Mouse (Mus musculus) hindlimb bud, embryonic 11.5 days (tissue): ENCODE results near the gene 2410131K14Rik.

Source experiments
- DNase-seq: peaks from one replicate; pipeline ENCODE4 v3.0.0-alpha.2; 2012; ENCODE audit warnings: low read depth, low spot score; ENCODE audit errors: extremely low spot score

The 2410131K14Rik gene

DNA sequence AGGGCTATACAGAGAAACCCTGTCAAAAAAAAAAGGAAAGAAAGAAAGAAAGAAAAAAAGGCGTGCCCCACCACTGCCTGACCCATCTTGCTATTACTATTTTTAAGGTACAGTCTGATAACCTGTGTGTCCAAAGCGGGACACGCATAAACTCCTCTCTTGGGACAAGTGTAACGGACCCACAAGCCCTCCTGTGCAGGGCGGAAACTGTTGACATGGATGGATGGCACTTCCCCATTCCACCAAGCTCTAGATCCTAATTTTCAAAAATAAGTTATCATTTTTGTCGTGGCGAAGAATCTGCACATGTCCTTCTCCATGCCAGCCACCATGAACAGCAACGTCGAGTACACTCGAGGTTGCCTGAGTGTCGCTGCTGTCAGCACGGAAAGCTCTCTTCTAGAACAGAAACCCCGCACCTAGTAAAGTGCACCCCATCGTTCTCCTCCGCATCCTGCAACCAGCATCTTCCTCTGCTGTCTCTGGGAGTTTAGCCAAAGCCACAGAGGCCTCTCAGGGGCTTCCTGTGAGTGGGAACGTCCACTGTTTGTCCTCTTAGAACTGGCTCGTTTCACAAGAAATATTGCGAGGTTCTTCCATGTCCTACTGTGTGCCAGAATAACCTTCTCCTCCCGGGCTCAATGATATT is 60.1 kb downstream of the 2410131K14Rik start:
- DNase-seq: no peak

DNA sequence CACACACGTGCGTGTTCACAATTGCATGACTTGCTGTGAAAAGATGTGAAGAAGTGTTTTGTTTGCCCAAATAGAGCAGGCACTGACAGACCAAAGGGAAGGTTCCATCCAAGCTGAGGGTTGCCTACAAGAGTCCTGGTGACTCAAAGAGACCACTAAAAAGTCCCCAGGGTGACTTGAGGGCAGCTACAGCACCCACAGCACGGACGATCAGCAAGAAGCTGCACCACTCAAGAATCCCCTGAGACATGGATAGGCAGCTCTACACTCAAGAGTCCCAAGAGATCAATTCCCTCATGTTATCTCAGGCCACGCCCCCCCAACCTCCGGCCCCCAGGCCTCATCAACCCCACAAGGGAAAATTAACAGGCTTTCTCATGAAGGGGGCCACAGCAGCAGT is 65.4 kb downstream of the 2410131K14Rik start:
- DNase-seq: no peak

DNA sequence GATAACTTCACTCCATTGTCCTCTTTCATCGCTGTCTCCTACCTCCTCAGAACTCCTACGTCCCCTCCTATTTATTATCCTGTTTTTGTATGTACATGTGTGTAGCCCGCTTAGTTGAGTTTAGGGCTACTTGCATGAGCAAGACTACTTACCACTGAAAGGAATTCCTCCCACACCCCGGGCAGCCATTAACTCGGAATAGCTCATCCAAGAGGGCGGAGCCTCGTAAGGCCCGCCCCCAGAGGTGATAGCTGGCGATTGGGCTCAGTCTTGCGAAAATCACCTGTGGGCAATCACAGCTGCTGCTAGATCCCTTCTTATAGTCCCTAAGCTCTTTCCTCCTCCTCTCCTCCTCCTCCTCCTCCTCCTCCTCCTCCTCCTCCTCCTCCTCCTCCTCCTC is 66.2 kb downstream of the 2410131K14Rik start:
- DNase-seq: no peak

DNA sequence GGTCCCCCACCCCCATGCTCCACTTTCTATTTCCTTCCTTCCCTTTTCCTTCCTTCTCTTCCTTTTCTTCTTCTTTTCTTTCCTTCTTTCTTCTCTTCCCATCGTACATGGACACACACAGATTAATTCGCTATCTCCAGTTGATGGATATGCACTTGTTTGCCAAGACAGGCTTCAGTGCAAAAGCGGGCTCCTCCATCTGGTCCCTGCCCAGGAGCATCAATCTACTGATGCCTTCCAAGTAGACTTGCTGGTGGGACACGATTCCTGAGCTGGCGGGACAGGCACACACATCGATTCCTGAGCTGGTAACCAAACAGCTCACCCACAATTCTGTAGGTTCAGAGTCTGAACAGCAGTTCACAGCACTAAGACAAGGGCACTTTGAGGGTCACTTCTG is 68.7 kb downstream of the 2410131K14Rik start:
- no peak for DNase-seq
